ENCODE assay signal across 8 mouse cellular contexts in the genomic region with DNA sequence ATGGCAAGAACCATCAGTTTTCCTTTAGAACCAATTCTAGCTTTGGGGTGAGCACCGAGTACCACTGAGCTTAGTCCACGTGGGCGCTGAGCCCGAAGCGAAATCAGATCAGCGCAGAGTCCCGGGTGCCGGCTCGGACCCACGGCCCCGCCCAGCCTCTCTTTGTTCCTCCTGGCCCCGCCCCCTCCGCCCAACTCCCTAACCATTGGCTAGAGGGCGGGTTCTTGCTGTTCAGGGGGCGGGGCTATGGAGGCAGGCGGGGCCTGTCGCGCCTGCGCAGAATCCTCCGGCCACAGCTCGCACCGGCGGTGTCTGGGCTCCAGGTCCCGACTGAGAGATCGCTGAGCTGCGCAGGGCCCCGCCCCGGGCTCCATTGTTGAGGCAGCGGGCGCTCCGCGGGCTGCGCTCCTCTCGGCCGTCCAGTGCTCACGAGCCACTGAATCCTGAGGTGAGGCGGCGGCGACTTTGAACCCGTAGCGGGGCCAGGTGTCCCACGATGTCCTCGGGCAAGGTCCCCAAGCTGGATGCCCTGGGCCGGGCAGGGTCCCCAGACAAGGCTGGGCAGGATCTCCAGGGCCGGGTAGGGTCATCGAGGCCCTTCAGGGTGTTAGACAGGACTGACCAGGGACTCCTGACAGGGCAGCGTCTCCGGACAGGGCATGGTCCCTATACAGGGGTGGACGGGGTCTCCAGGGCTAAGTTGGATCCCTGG. TPM values are rescaled to one million over a fixed set of nuclear protein-coding genes. Genes with fewer than 3 reads are reported as not detected.
DNase-seq lines count a peak whose midpoint lies in the region; ATAC-seq lines count a peak whose summit lies in the region.

A gene (plus strand): TSS at position 227 of the 712 bp plus-strand sequence.

- no peaks in the 10 kb centered on the region for H3K9me3 ChIP-seq in megakaryocyte, embryonic 14.5 days

- peak; percentile 93 for ATAC-seq in inflammation-experienced regulatory T-cells, adult 6 months

- H3K27me3 ChIP-seq in megakaryocyte, embryonic 14.5 days (replicated peaks) = peaks cover 74% of the 10 kb centered on the region

- peak; percentile 100 for DNase-seq in adrenal gland, adult 2 months
- DNase-seq in embryo, embryonic 11 days = peak; percentile 100
- peak; percentile 99 for DNase-seq in gastrocnemius, postnatal 25 days
- peak; percentile 96 to 99 for DNase-seq in left cerebral cortex, adult 9 months (ENCODE audit: low spot score in 2 of 2)
- peak; percentile 95 to 98 for DNase-seq in right cerebral cortex, adult 2 months (ENCODE audit: low spot score in 2 of 2)
- DNase-seq in urinary bladder, postnatal 10 days (ENCODE audit: low spot score) = peak; percentile 96

- peak within 1 kb of the TSS; percentile 85 for H3K4me3 ChIP-seq in megakaryocyte, embryonic 14.5 days (replicated peaks)

- H3K4me1 ChIP-seq in megakaryocyte, embryonic 14.5 days = peaks cover 12% of the 10 kb centered on the region

- no peaks in the 10 kb centered on the region for H3K36me3 ChIP-seq in megakaryocyte, embryonic 14.5 days (replicated peaks; ENCODE audit: low read length)

RNA-seq across cellular contexts. Expression of the gene that starts here (rescaled TPM):
- 10 to 100 TPM; 21.0 to 21.9 TPM for total RNA-seq in adrenal gland, adult 2 months (2021)
- 13.7 TPM in 2 replicates for polyA plus RNA-seq in adrenal gland, adult 2 months (2012; rRNA removed)
- 1 to 10 TPM; 7.8 to 8.1 TPM for total RNA-seq in gastrocnemius, postnatal 25 days (2021)
- 1 to 10 TPM; 1.4 to 8.0 (median 7.3) TPM for polyA plus RNA-seq in inflammation-experienced regulatory T-cells, adult 6 months (2017; shearing (Covaris generic))
- 0.21 and 0.40 TPM in 2 replicates for polyA plus RNA-seq in megakaryocyte, embryonic 14.5 days (2012; ENCODE audit: insufficient read depth, low replicate concordance)

Comparison
In these comparisons a context has a peak if more than half of its experiments do, and no peak if none do; other contexts are left out.
1. Peak in every context shown above with its lines: DNase-seq, ATAC-seq and H3K4me3 ChIP-seq.